Mouse (Mus musculus): ENCODE measurements around the gene Zfp781. TPM values are rescaled to one million over a fixed set of nuclear protein-coding genes. Genes with fewer than 3 reads are reported as not detected.
"Not testable (repeated sequence)": the region's sequence is repeated elsewhere in the genome, so short reads cannot be mapped to it uniquely, and the experiment has no call there.

Gene Zfp781
- polyA plus RNA-seq (2015; fragmentation: Nextera tagmentation; extraction: Ambion mirVana), result 0.73 and 0.99 TPM in 2 replicates

- H3K4me1 ChIP-seq (ENCODE audit: insufficient read depth, low read depth, low read length); H3K27me3 ChIP-seq (replicated peaks; ENCODE audit: insufficient read depth, low read length); DNase-seq (ENCODE audit: low spot score); H3K4me2 ChIP-seq (replicated peaks; ENCODE audit: low read depth, low read length); H3K36me3 ChIP-seq (ENCODE audit: insufficient read depth, low read length); H3K4me3 ChIP-seq (ENCODE audit: low read depth, low read length); H3K27ac ChIP-seq (ENCODE audit: low read length); H3K9me3 ChIP-seq (ENCODE audit: low read length); H3K9ac ChIP-seq (replicated peaks; ENCODE audit: low read depth): not testable (repeated sequence)
- peak; percentile 95 for ATAC-seq
- WGBS, result no CpG with 5 or more reads among the region's 43 CpGs
Observed at GRCm38 (mm10) chr10:81929842-81930743, at the start of gene Zfp781. Zfp781 (minus strand) TSS chr10:81930480.

GRCm38 (mm10) chr10:81978365-81979003 lies 48.2 kb upstream of the Zfp781 start:
- DNase-seq (ENCODE audit: low spot score); H3K27me3 ChIP-seq (replicated peaks; ENCODE audit: insufficient read depth, low read length); H3K36me3 ChIP-seq (ENCODE audit: insufficient read depth, low read length); H3K4me1 ChIP-seq (ENCODE audit: insufficient read depth, low read depth, low read length); H3K27ac ChIP-seq (ENCODE audit: low read length); H3K9ac ChIP-seq (replicated peaks; ENCODE audit: low read depth); H3K4me3 ChIP-seq (ENCODE audit: low read depth, low read length); ATAC-seq; H3K4me2 ChIP-seq (replicated peaks; ENCODE audit: low read depth, low read length); H3K9me3 ChIP-seq (ENCODE audit: low read length): not testable (repeated sequence)
- no CpG with 5 or more reads among the region's 44 CpGs for WGBS

- H3K4me1 ChIP-seq (ENCODE audit: insufficient read depth, low read depth, low read length); H3K27ac ChIP-seq (ENCODE audit: low read length); H3K36me3 ChIP-seq (ENCODE audit: insufficient read depth, low read length); H3K9ac ChIP-seq (replicated peaks; ENCODE audit: low read depth); H3K4me2 ChIP-seq (replicated peaks; ENCODE audit: low read depth, low read length); ATAC-seq; H3K9me3 ChIP-seq (ENCODE audit: low read length); H3K27me3 ChIP-seq (replicated peaks; ENCODE audit: insufficient read depth, low read length); H3K4me3 ChIP-seq (ENCODE audit: low read depth, low read length); DNase-seq (ENCODE audit: low spot score): not testable (repeated sequence)
- WGBS, result no CpG with 5 or more reads among the region's 3 CpGs
Observed at GRCm38 (mm10) chr10:81930744-81931118, 451 bp upstream of the Zfp781 start.

GRCm38 (mm10) chr10:81863409-81864407 lies 66.6 kb downstream of the Zfp781 start, which contains the start of gene Gm32687:
Gm32687 (plus strand) TSS chr10:81863934.
- H3K4me2 ChIP-seq (replicated peaks; ENCODE audit: low read depth, low read length); H3K9me3 ChIP-seq (ENCODE audit: low read length); H3K27me3 ChIP-seq (replicated peaks; ENCODE audit: insufficient read depth, low read length); H3K27ac ChIP-seq (ENCODE audit: low read length); H3K4me3 ChIP-seq (ENCODE audit: low read depth, low read length); DNase-seq (ENCODE audit: low spot score); H3K4me1 ChIP-seq (ENCODE audit: insufficient read depth, low read depth, low read length); H3K9ac ChIP-seq (replicated peaks; ENCODE audit: low read depth); H3K36me3 ChIP-seq (ENCODE audit: insufficient read depth, low read length): not testable (repeated sequence)
- peak; percentile 99 for ATAC-seq
- 49% methylated on average over 3 of the region's 49 CpGs for WGBS

Other genes with a start within 250 kb of the Zfp781 start
- gene Zfp433, start 225.7 kb downstream of the Zfp781 start, polyA plus RNA-seq (2015; fragmentation: Nextera tagmentation; extraction: Ambion mirVana), result 10.1 and 12.5 TPM in 2 replicates
- 2.7 and 3.1 TPM in 2 replicates for gene Gm3055, start 159.3 kb downstream of the Zfp781 start, polyA plus RNA-seq (2015; fragmentation: Nextera tagmentation; extraction: Ambion mirVana)
- 1.4 and 1.8 TPM in 2 replicates for gene Gm4767, start 118.3 kb downstream of the Zfp781 start, polyA plus RNA-seq (2015; fragmentation: Nextera tagmentation; extraction: Ambion mirVana)
- gene Gm32687, start 66.5 kb downstream of the Zfp781 start, polyA plus RNA-seq (2015; fragmentation: Nextera tagmentation; extraction: Ambion mirVana), result 6.1 and 7.7 TPM in 2 replicates
- gene Zfp873, start 117.6 kb upstream of the Zfp781 start, polyA plus RNA-seq (2015; fragmentation: Nextera tagmentation; extraction: Ambion mirVana), result 5.1 and 5.5 TPM in 2 replicates
- 1.6 and 2.0 TPM in 2 replicates for gene BC024063, start 152.9 kb upstream of the Zfp781 start, polyA plus RNA-seq (2015; fragmentation: Nextera tagmentation; extraction: Ambion mirVana)
- gene AU041133, start 197.5 kb upstream of the Zfp781 start, polyA plus RNA-seq (2015; fragmentation: Nextera tagmentation; extraction: Ambion mirVana), result 2.9 and 3.5 TPM in 2 replicates